Mouse (Mus musculus) CH12.LX (cell line): ENCODE results near the gene Rbp4.

Experiments used
- CTCF ChIP-seq, 2 experiments: IDR thresholded peaks in 1 of 2; conservative IDR thresholded peaks in 1 of 2; 2 replicates each; pipeline ENCODE4 v1.5.1; 2011 to 2012; ENCODE audit warnings: low read depth in 2 of 2, low read length in 2 of 2, improper control_type of control experiment in 1 of 2, inconsistent platforms in 1 of 2, mild to moderate bottlenecking in 1 of 2, moderate library complexity in 1 of 2
- ELF1 ChIP-seq: IDR thresholded peaks from 2 replicates; pipeline ENCODE4 v1.6.1; 2014; ENCODE audit warnings: low read depth, mild to moderate bottlenecking, inconsistent platforms, low read length, improper control_type of control experiment
- POLR2A ChIP-seq: IDR thresholded peaks from 2 replicates; pipeline ENCODE4 v1.6.1; 2011; ENCODE audit warnings: low read depth, mild to moderate bottlenecking, improper control_type of control experiment, low read length
- UBTF ChIP-seq: IDR thresholded peaks from 2 replicates; pipeline ENCODE4 v1.6.1; 2012; ENCODE audit warnings: low read depth, mild to moderate bottlenecking, inconsistent platforms, low read length, improper control_type of control experiment, moderate library complexity

- no peak for TF ChIP-seq POLR2A
- no peak for TF ChIP-seq CTCF (conservative IDR thresholded peaks at IDR 0.05 in 1 of 2, IDR thresholded peaks at IDR 0.05 in 1 of 2; ENCODE audit: low read depth in 2 of 2, low read length in 2 of 2)
- TF ChIP-seq UBTF, result no peak
- no peak for TF ChIP-seq ELF1
Measured at GRCm38 (mm10) chr19:38123921-38124320, 1.2 kb downstream of the Rbp4 start.
